ENCODE assay signal across 16 mouse cellular contexts in genomic region chr10:116291153-116291755, GRCm38 (mm10). TPM values are rescaled to one million over a fixed set of nuclear protein-coding genes. Genes with fewer than 3 reads are reported as not detected.
DNase-seq lines count a peak whose midpoint lies in the region; TF ChIP-seq lines count a peak whose summit lies in the region.
"Had no signal": no experiment of that assay in that cellular context is flagged by ENCODE, and none has a peak within 500 bp of the region (broad histone marks: within the 10 kb centered on the region; RNA-seq: fewer than 3 reads in every experiment).

No protein-coding gene starts in this region.

- no peak for TF ChIP-seq CTCF in heart, adult 2 months (IDR thresholded peaks at IDR 0.05)
- TF ChIP-seq CTCF in cerebellum, adult 2 months (IDR thresholded peaks at IDR 0.05; ENCODE audit: borderline replicate concordance, insufficient read depth, low read depth, low read length), result no peak

- peaks cover 3% of the 10 kb centered on the region for H3K79me2 ChIP-seq in heart, adult 2 months (replicated peaks; ENCODE audit: control insufficient read depth, insufficient read depth, low read length)

- H3K36me3 ChIP-seq in heart, adult 2 months (ENCODE audit: control insufficient read depth, insufficient read depth, low read length), result peaks cover 20% of the 10 kb centered on the region
- H3K36me3 ChIP-seq: limb, embryonic 15.5 days had no signal

- intact Hi-C loops in heart, adult 2 months (cut with DNase I), result no loop called here
- intact Hi-C loops in heart, postnatal 25 days (cut with DNase I), result no loop called here

- TF ChIP-seq EP300 in heart, adult 2 months (IDR thresholded peaks at IDR 0.05; ENCODE audit: insufficient read depth, low read depth, low read length), result no peak

- H3K27me3 ChIP-seq in heart, adult 2 months (ENCODE audit: control insufficient read depth, insufficient read depth, low read length), result peaks cover 2% of the 10 kb centered on the region
- no peaks in the 10 kb centered on the region for H3K27me3 ChIP-seq in cerebellum, adult 2 months (ENCODE audit: control insufficient read depth, insufficient read depth, low read length)
- H3K27me3 ChIP-seq: limb, embryonic 15.5 days had no signal

- no peak for DNase-seq in heart, adult 2 months
- DNase-seq in heart, postnatal 25 days (ENCODE audit: low spot score), result no peak
- peak; percentile 23 to 62 for DNase-seq in frontal cortex, postnatal 14 days (ENCODE audit: low spot score in 2 of 2)
- DNase-seq in layer of hippocampus, postnatal 10 days (ENCODE audit: low spot score in 2 of 2), result peak; percentile 8 to 16
- peak; percentile 50 to 76 for DNase-seq in right cerebral cortex, postnatal 10 days (ENCODE audit: low spot score in 2 of 2)
- no peak for DNase-seq in urinary bladder, postnatal 4 days (ENCODE audit: low spot score in 2 of 2)
- no peak for DNase-seq in urinary bladder, adult 18-20 months (ENCODE audit: low spot score in 2 of 2)
- DNase-seq in cerebellum, adult 2 months, result no peak
- DNase-seq: B cell, adult 2 months; cerebellum, postnatal 10 days; heart, postnatal 4 days; kidney, postnatal 36 days; lung, embryonic 14.5 days had no signal

- 0 out of 2 replicates have a peak overlapping the region, but pooled peaks have one; percentile 4 for H3K9ac ChIP-seq in heart, adult 2 months (ENCODE audit: low read depth, low read length)
- H3K9ac ChIP-seq: limb, embryonic 15.5 days; lung, embryonic 14.5 days had no signal

- no peak overlapping the region for H3K4me3 ChIP-seq in heart, adult 2 months
- no peak overlapping the region for H3K4me3 ChIP-seq in cerebellum, adult 2 months (replicated peaks; ENCODE audit: insufficient read depth, low read depth, low read length)
- H3K4me3 ChIP-seq: erythroblast, embryonic 14.5 days; limb, embryonic 15.5 days had no signal

- TF ChIP-seq POLR2A in heart, adult 2 months (IDR thresholded peaks at IDR 0.05; ENCODE audit: insufficient read depth, low read depth, low read length), result no peak
- TF ChIP-seq POLR2A in cerebellum, adult 2 months (IDR thresholded peaks at IDR 0.05; ENCODE audit: borderline replicate concordance, insufficient read depth, low read length), result no peak

- 35% methylated on average over 8 of the region's 8 CpGs for WGBS in heart, adult 2 months
- 52% methylated on average over 8 of the region's 8 CpGs for WGBS in cerebellum, adult 2 months

- H3K27ac ChIP-seq in heart, adult 2 months, result peak overlapping the region; percentile 57
- no peak overlapping the region for H3K27ac ChIP-seq in cerebellum, adult 2 months (ENCODE audit: insufficient read depth, low read length)
- H3K27ac ChIP-seq: limb, embryonic 15.5 days had no signal

- H3K4me1 ChIP-seq in heart, adult 2 months (ENCODE audit: control insufficient read depth, insufficient read depth, low read length), result peaks cover 22% of the 10 kb centered on the region
- H3K4me1 ChIP-seq in cerebellum, adult 2 months (ENCODE audit: control insufficient read depth, insufficient read depth, low read length), result no peaks in the 10 kb centered on the region
- H3K4me1 ChIP-seq: limb, embryonic 15.5 days had no signal

RNA-seq across cellular contexts. Expression of gene Ptprb, which starts 15.9 kb away (rescaled TPM):
- 10 to 100 TPM; 63.1 to 66.3 TPM for total RNA-seq in heart, adult 2 months (2021)
- 14.8 and 25.1 TPM in 2 replicates for polyA plus RNA-seq in heart, adult 2 months (2012; rRNA removed)
- 10 to 100 TPM; 64.6 to 77.4 TPM for total RNA-seq in heart, postnatal 25 days (2021)
- 10 to 100 TPM; 18.8 to 19.9 TPM for total RNA-seq in layer of hippocampus, postnatal 10 days (2021)
- polyA plus RNA-seq in cerebellum, adult 2 months (2012; rRNA removed), result 8.3 and 8.4 TPM in 2 replicates
- total RNA-seq: megakaryocyte-erythroid progenitor cell, adult 5-6 weeks had no signal

Comparison
In these comparisons a context has a peak if more than half of its experiments do, and no peak if none do; other contexts are left out.
1. DNase-seq: peak in frontal cortex, postnatal 14 days (2 of 2), layer of hippocampus, postnatal 10 days (2 of 2) and right cerebral cortex, postnatal 10 days (2 of 2); none in heart, adult 2 months (0 of 2), heart, postnatal 25 days (single experiment), urinary bladder, postnatal 4 days (0 of 2), urinary bladder, adult 18-20 months (0 of 2) and cerebellum, adult 2 months (0 of 2).